Mouse (Mus musculus) heart, postnatal 0 days (tissue): ENCODE results near the gene Mab21l1.

Source experiments
- CTCF ChIP-seq: IDR thresholded peaks from 2 replicates; pipeline ENCODE4 v1.5.1; 2016; ENCODE audit warnings: antibody characterized with exemption, control low read depth, low read depth
- EP300 ChIP-seq: IDR thresholded peaks from 2 replicates; pipeline ENCODE4 v1.6.1; 2016; ENCODE audit warnings: antibody characterized with exemption, low read depth

- TF ChIP-seq CTCF (no peak), EP300 (no peak)
These were observed 11.7 kb downstream of the Mab21l1 start for GRCm38 (mm10) chr3:55793842-55794575.
